Mouse (Mus musculus) hindbrain, postnatal 0 days (tissue): ENCODE measurements around the gene Sgf29. TPM values are rescaled to one million over a fixed set of nuclear protein-coding genes. Genes with fewer than 3 reads are reported as not detected.

Experiments used
- ATAC-seq: fragments of 200-750 bp; cut with Nextera tagmentation; 2 replicates; pipeline ENCODE4 v1.8.0; 2017; ENCODE audit warnings: mild to moderate bottlenecking, moderate TSS enrichment, moderate library complexity
- DNase-seq: peaks from one replicate; pipeline ENCODE4 v3.0.0-alpha.2; 2015; ENCODE audit warnings: low spot score
- H3K27ac ChIP-seq: fragments of 300-500 bp; sonication (generic); 2 replicates; pipeline ENCODE4 v1.5.1; 2014; ENCODE audit warnings: mild to moderate bottlenecking
- H3K27me3 ChIP-seq: fragments of 300-500 bp; sonication (generic); 2 replicates; pipeline ENCODE4 v1.6.1; 2014; ENCODE audit warnings: low read length, mixed read lengths; ENCODE audit not compliant: insufficient read depth
- H3K36me3 ChIP-seq: fragments of 300-500 bp; sonication (generic); 2 replicates; pipeline ENCODE4 v1.6.1; 2014; ENCODE audit warnings: low read length, mixed read lengths; ENCODE audit not compliant: insufficient read depth
- H3K4me1 ChIP-seq: fragments of 300-500 bp; sonication (generic); 2 replicates; pipeline ENCODE4 v1.6.1; 2014; ENCODE audit warnings: antibody characterized with exemption, low read length, mixed read lengths; ENCODE audit not compliant: insufficient read depth
- H3K4me2 ChIP-seq: fragments of 300-500 bp; sonication (generic); 2 replicates; pipeline ENCODE4 v1.6.1; 2014; ENCODE audit warnings: low read depth, mild to moderate bottlenecking, low read length, moderate library complexity, mixed read lengths
- H3K4me3 ChIP-seq: fragments of 300-500 bp; sonication (generic); 2 replicates; pipeline ENCODE4 v1.5.1; 2014; ENCODE audit warnings: low read length
- H3K9ac ChIP-seq: fragments of 300-500 bp; sonication (generic); replicated peaks from 2 replicates; pipeline ENCODE4 v1.6.1; 2014; ENCODE audit warnings: mild to moderate bottlenecking, low read length, moderate library complexity, mixed read lengths
- H3K9me3 ChIP-seq: fragments of 300-500 bp; sonication (generic); 2 replicates; pipeline ENCODE4 v1.6.1; 2016; ENCODE audit warnings: low read length, mixed read lengths
- CTCF ChIP-seq: IDR thresholded peaks from 2 replicates; pipeline ENCODE4 v1.5.1; 2016; ENCODE audit warnings: antibody characterized with exemption, control low read depth, low read depth
- WGBS: fragments of 180-500 bp; shearing (Covaris S2); extraction: QIAGEN DNeasy Blood & Tissue Kit; methylation state at CpG from one replicate; pipeline ENCODE4 v1.1.7; 2014; 5-methylcytosine and 5-hydroxymethylcytosine counted together
- polyA plus RNA-seq: library from polyadenylated mRNA; unstranded; fragments of >200 nt; fragmentation: Nextera tagmentation; extraction: Ambion mirVana; gene quantifications from 2 replicates; pipeline ENCODE4 v1.2.1, GENCODE M21; 2015
- total RNA-seq: library from RNA; depleted of rRNA; stranded (reverse); fragments of >200 nt; gene quantifications from 2 replicates; pipeline ENCODE4 v1.2.3, GENCODE M21; 2014

The Sgf29 gene
- total and polyA plus RNA-seq, 2 experiments from 2014 or later, result 36.3 to 47.0 TPM

DNA sequence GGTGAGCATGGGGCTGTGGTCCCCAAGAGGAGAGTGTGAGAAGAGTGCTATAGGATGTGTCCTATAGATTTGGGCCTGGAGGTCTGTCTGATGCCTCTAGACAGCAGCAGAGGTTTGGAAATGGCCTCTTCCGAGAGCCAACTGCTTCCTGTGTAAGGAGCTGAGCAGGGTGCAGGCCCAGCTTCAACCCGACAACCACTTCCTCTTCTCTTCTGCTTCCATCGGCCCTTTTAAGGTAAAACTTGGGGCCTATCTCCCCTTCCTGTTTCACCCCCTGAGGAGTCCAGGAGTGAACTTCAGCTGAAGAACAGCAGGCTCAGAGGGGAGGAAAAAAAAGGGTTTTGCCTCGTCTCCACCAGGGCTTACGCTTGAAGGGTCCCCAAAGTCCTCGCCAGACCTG is 53.2 kb downstream of the Sgf29 start:
- no peak for TF ChIP-seq CTCF
- no peak for DNase-seq
- H3K27me3 ChIP-seq, result no peaks in the 10 kb centered on the region
- peaks cover 19% of the 10 kb centered on the region for H3K4me1 ChIP-seq
- H3K9me3 ChIP-seq, result no peaks in the 10 kb centered on the region
- H3K36me3 ChIP-seq, result peaks cover 10% of the 10 kb centered on the region; the same call in 1 of the 2 replicates
- no peak overlapping the region for H3K27ac ChIP-seq
- WGBS, result 79% methylated on average over 6 of the region's 6 CpGs
- H3K9ac ChIP-seq, result peak overlapping the region; percentile 81
- peak overlapping the region; percentile 74 for H3K4me2 ChIP-seq
- no peak for ATAC-seq
- peak overlapping the region; percentile 72; the same call in 1 of the 2 replicates for H3K4me3 ChIP-seq

DNA sequence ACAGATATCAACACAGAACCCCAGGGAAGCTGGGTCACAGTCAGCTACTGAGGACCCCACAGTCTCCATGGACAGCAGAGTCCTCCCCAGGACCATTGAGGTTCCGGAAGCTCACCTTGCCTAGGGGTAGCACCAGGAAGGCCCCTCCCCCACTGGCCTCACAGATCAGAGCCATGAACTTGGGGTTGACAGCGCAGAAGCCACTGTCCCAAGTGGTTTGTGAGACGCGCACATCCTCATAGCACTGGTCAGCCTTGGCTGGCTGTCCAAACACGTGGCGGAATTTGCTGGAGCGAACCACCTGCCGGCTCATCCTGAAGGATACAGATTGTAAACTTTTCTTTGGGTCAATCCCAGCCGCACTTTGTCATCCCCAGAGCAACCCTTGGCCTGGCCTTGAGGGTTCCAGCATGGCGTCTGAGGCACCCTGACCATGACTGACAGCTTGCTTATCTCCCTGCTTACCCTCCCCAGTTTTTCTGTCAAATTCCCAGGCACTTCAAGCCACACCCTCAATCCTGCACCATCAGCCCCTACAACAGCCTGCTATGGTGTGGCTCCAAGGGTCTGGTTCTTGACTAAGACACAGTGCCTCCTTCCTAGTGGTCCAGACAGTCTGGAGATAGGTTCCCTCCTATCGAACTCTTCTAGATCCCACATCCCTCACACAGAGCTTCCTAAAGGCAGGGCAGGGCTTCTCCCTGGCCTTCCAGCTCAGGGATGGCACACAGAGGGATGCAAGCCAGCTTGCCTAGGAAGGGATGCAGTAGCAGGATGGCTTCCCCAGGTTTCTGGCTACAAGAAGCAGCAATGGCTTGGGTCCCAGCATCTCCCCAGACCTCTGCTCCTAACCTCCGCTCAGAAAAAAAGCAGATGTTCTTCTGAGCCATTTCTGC is 54.0 kb downstream of the Sgf29 start:
- Histone ChIP-seq H3K27ac (peak overlapping the region; percentile 91), H3K27me3 (no peaks in the 10 kb centered on the region), H3K9me3 (no peaks in the 10 kb centered on the region), H3K4me1 (peaks cover 19% of the 10 kb centered on the region), H3K36me3 (peaks cover 10% of the 10 kb centered on the region; the same call in 1 of the 2 replicates), H3K4me2 (peak overlapping the region; percentile 74), H3K4me3 (peak overlapping the region; percentile 72), H3K9ac (peak overlapping the region; percentile 81)
- DNase-seq (peak; percentile 37), ATAC-seq (no peak)
- 73% methylated on average over 12 of the region's 12 CpGs for WGBS
- no peak for TF ChIP-seq CTCF

- no peak for DNase-seq
- ATAC-seq, result peak; percentile 11; the same call in 1 of the 2 replicates
- WGBS, result 13% methylated on average over 7 of the region's 7 CpGs
These were observed 54.6 kb downstream of the Sgf29 start for GRCm38 (mm10) chr7:126703757-126704077.

GRCm38 (mm10) chr7:126704121-126704980 is 55.2 kb downstream of the Sgf29 start:
- Histone ChIP-seq H3K4me2 (peak overlapping the region; percentile 74), H3K9ac (peak overlapping the region; percentile 81), H3K9me3 (no peaks in the 10 kb centered on the region), H3K4me3 (peak overlapping the region; percentile 72), H3K4me1 (peaks cover 19% of the 10 kb centered on the region), H3K36me3 (peaks cover 10% of the 10 kb centered on the region; the same call in 1 of the 2 replicates), H3K27ac (peak overlapping the region; percentile 91), H3K27me3 (no peaks in the 10 kb centered on the region; the same call in 1 of the 2 replicates)
- WGBS, result under 1% methylated on average over 39 of the region's 39 CpGs
- peak; percentile 33 for TF ChIP-seq CTCF
- ATAC-seq (peak; percentile 82), DNase-seq (peak; percentile 90)

More at GRCm38 (mm10) chr7:126703757-126704077, 54.6 kb downstream of the Sgf29 start:
- H3K9me3 ChIP-seq, result no peaks in the 10 kb centered on the region
- H3K4me2 ChIP-seq, result peak overlapping the region; percentile 74
- peak overlapping the region; percentile 72 for H3K4me3 ChIP-seq
- H3K27me3 ChIP-seq, result no peaks in the 10 kb centered on the region
- H3K9ac ChIP-seq, result peak overlapping the region; percentile 81
- H3K4me1 ChIP-seq, result peaks cover 19% of the 10 kb centered on the region
- H3K36me3 ChIP-seq, result peaks cover 10% of the 10 kb centered on the region; the same call in 1 of the 2 replicates
- H3K27ac ChIP-seq, result peak overlapping the region; percentile 91
- no peak for TF ChIP-seq CTCF

DNA sequence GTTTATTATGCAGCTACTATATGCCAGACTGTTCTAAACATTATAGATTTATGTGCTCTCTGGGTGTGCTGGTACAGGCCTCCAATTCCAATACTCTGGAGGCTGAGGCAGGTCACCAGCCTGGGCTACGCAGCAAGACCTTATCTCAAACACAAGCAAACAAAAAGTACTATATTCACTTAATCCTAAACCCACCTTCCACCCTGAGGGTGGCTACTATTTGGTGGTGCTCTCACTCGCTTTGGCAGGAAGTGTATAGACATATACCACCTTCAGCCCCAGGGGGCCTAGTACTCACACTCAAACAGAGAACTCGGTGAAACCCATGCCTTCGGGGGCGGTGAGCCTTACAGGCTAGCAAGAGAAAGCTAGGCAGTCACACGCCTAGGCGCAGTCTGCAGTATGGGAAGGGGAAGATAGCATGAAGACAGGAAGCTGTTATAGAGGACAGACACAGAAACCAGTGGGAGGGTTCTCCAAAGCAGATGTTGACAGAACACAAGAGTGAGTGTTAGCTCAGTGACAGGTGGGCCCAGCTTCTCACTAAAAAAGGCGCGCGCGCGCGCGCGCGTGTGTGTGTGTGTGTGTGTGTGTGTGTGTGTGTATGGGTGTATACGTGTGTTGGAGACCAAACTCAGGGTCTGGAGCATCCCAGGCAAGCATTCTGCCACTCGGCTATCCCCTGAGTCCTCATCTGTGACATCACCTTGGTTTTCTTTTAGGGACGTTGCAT is 58.5 kb downstream of the Sgf29 start, which contains the start of gene Coro1a:
TSS of gene Coro1a (minus strand) at position 346 of the 733 bp plus-strand sequence.
- Histone ChIP-seq H3K36me3 (no peaks in the 10 kb centered on the region), H3K4me3 (no peak within 1 kb of the TSS), H3K4me1 (peaks cover 6% of the 10 kb centered on the region), H3K27ac (no peak within 1 kb of the TSS), H3K9me3 (no peaks in the 10 kb centered on the region), H3K9ac (no peak within 1 kb of the TSS), H3K4me2 (no peak within 1 kb of the TSS), H3K27me3 (no peaks in the 10 kb centered on the region; the same call in 1 of the 2 replicates)
- WGBS, result 87% methylated on average over 19 of the region's 19 CpGs
- ATAC-seq, result no peak
- DNase-seq, result no peak
- TF ChIP-seq CTCF, result no peak
